Mouse (Mus musculus): ENCODE results near the gene Usp5.

Usp5 gene

GRCm38 (mm10) chr6:124780917-124781316 is 48.4 kb downstream of the Usp5 start:
- DNase-seq, result no peak

DNA sequence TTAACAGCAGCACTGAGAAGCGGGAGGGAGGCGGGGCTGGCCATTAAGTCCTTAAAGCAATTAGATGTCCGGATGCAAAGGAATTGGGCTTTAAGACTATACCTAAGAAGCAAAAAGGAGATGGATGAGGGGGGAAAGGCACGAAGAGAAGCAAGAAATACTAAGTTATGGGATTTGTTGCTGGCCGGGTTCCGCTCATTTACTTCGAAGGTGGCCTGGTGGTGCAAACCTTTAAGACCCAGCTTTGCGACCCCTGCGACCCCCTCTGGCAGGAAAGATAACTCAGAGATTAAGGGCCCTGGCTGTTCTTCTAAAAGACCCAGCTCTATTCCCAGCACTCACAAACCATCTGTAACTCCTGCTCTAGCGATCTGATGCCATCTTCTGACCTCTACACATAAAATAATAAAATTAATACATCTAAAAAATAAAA is 49.3 kb downstream of the Usp5 start:
- peak; percentile 53 to 59 for DNase-seq

DNA sequence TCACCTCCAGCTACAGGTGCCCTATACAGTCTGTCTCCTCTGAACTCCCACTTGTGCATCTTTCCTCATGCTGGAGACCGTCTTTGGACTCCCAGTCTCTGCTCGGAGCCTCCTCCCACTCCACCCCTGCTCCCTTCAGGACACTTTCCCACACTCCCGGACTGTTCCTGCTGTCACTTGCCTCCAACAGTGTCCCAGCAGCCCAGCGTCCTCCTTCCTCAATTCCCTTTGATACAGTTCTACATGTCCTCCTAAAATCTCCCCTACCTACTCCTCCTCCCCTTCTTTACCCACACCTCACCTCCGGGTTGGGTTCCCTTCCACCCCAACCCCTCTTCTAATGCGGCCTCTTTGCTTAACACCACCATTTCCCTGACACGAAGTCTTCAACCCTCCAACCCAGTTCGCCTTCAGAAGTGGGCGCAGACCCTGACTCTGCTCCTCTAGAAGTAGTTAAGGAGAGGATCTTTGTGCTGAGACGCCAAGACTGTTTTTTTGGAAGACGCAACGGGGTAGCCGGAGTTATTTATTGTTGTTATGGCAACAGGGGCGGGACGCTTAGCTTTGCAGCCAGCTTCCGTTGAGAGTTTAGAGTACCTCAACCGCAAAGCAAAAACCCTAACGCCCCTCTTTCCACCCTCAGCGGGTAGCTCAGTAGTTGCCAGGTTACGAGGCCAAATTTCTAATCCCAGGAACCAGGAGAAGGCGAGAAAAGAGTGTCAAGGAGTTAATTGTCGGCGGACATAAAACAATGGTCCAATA is 49.9 kb downstream of the Usp5 start, which contains the start of gene Lrrc23:
Gene Lrrc23 (minus strand): TSS at position 506 of the 762 bp plus-strand sequence.
- peak; percentile 52 to 57 for DNase-seq

DNA sequence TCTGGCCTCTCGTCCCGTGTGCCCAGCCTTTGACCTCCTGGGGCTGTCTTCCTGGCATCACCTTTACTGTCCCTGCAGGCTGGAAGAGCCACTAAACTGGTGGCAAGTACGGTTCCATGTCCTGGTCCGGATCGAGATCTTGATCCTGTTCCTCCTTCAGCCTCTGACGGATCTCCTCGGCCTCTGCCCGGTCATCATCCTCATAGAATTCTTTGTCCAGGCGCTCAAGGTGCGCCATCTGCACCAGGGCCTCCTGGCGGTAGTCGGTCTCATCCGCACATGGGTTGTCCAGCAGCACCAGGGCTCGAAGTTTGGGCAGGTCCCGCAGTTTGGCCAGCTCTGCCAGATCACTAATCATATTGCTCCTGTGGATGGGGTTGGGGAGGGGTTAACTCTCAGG is 58.8 kb downstream of the Usp5 start:
- DNase-seq, result no peak

DNA sequence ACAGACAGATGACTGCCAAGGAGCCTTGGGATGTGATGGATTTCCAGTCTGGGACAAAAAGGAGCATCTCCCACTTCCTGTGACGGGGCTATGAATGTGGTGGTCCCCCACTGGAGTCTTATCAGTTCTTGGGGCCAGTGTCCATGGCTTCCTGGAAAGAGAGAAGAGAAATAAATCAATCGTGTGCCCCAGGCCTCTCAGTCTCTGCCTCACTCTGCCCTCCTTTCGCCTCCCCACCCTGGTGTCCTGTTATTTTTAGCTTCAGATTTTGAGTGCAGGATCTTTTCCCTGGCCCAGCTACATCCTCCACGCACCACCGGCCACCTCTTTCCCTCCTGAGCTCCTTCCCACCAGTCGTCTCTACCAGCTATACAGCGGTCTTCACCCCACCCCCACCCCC is 59.3 kb downstream of the Usp5 start:
- DNase-seq, result no peak

GRCm38 (mm10) chr6:124769101-124769765 is 60.1 kb downstream of the Usp5 start, which contains the start of gene Eno2:
Eno2 (minus strand) TSS chr6:124769673.
- peak; percentile 31 to 62 for DNase-seq

- DNase-seq, result no peak
Measured at GRCm38 (mm10) chr6:124768704-124769044, 60.6 kb downstream of the Usp5 start.

GRCm38 (mm10) chr6:124767920-124768703 is 61.2 kb downstream of the Usp5 start:
- DNase-seq, result no peak

- DNase-seq, result no peak
Measured at GRCm38 (mm10) chr6:124767536-124767919, 61.8 kb downstream of the Usp5 start.

- no peak for DNase-seq
Measured at GRCm38 (mm10) chr6:124765951-124766350, 63.3 kb downstream of the Usp5 start.
